Mouse (Mus musculus) ES-E14 (cell line): ENCODE data around the gene Sh3bp2. TPM values are rescaled to one million over a fixed set of nuclear protein-coding genes. Genes with fewer than 3 reads are reported as not detected.

Experiments
- DNase-seq: peaks from one replicate; pipeline ENCODE4 v3.0.0-alpha.2; 2013; ENCODE audit warnings: low read depth, low spot score
- H3K27ac ChIP-seq: 2 replicates; pipeline ENCODE4 v1.5.1; 2012; ENCODE audit warnings: low read depth, mild to moderate bottlenecking, low read length, moderate library complexity, mixed read lengths; ENCODE audit not compliant: poor library complexity, insufficient read depth, severe bottlenecking
- H3K36me3 ChIP-seq: 2 replicates; pipeline ENCODE4 v1.6.1; 2012; ENCODE audit warnings: mild to moderate bottlenecking, low read length, moderate library complexity, mixed read lengths; ENCODE audit not compliant: control insufficient read depth, poor library complexity, insufficient read depth, severe bottlenecking
- H3K4me1 ChIP-seq, 2 experiments: fragments of 150-350 bp in 1 of 2; sonication (generic) in 1 of 2; 2 replicates each; pipeline ENCODE4 v1.6.1; 2012; ENCODE audit warnings: low read length in 2 of 2, mild to moderate bottlenecking in 1 of 2, mixed read lengths in 1 of 2; ENCODE audit not compliant: control insufficient read depth in 2 of 2, insufficient read depth in 2 of 2, poor library complexity in 1 of 2
- H3K4me3 ChIP-seq, 2 experiments: fragments of 150-350 bp in 1 of 2; sonication (generic) in 1 of 2; 2 replicates each; pipeline ENCODE4 v1.5.1; 2012; ENCODE audit warnings: low read length in 2 of 2, low read depth in 1 of 2, mild to moderate bottlenecking in 1 of 2, mixed read lengths in 1 of 2; ENCODE audit not compliant: insufficient read depth in 1 of 2, poor library complexity in 1 of 2, severe bottlenecking in 1 of 2
- H3K9ac ChIP-seq: 2 replicates; pipeline ENCODE4 v1.6.1; 2012; ENCODE audit warnings: low read depth, mild to moderate bottlenecking, low read length, mixed read lengths; ENCODE audit not compliant: poor library complexity, insufficient read depth, severe bottlenecking
- H3K9me3 ChIP-seq: fragments of 150-350 bp; sonication (generic); 2 replicates; pipeline ENCODE4 v1.6.1; 2012; ENCODE audit warnings: low read depth, mild to moderate bottlenecking, low read length; ENCODE audit not compliant: control insufficient read depth, insufficient read depth
- CHD2 ChIP-seq: IDR thresholded peaks from 2 replicates; pipeline ENCODE4 v1.6.1; 2014; ENCODE audit warnings: mild to moderate bottlenecking, low read depth, low read length, inconsistent platforms
- HCFC1 ChIP-seq: IDR thresholded peaks from 2 replicates; pipeline ENCODE4 v1.6.1; 2012; ENCODE audit warnings: low read length, inconsistent platforms, borderline replicate concordance; ENCODE audit not compliant: insufficient read depth
- MAFK ChIP-seq: IDR thresholded peaks from 2 replicates; pipeline ENCODE4 v1.6.1; 2014; ENCODE audit warnings: mild to moderate bottlenecking, low read depth, low read length, inconsistent platforms; ENCODE audit not compliant: insufficient read depth
- ZC3H11A ChIP-seq: IDR thresholded peaks from 2 replicates; pipeline ENCODE4 v1.6.1; 2012; ENCODE audit warnings: low read depth, mild to moderate bottlenecking, inconsistent platforms, low read length, borderline replicate concordance
- ZNF384 ChIP-seq: IDR thresholded peaks from 2 replicates; pipeline ENCODE4 v1.6.1; 2012; ENCODE audit warnings: low read depth, low read length, inconsistent platforms
- in situ Hi-C, 2 experiments: fragments of 600-800 bp; cut with MboI; formaldehyde crosslinking; loops; one replicate each; pipeline ENCODE4 v1.15.1; 2025; ENCODE audit warnings: low sequenced_read_pairs in 2 of 2, inconsistent platforms in 1 of 2; ENCODE audit not compliant: unreplicated experiment in 2 of 2
- total RNA-seq: library from RNA; depleted of rRNA; stranded (reverse); fragments of 300-350 nt; gene quantifications from 2 replicates; pipeline ENCODE4 v1.2.3, GENCODE M21; 2012

Sh3bp2 gene
- total RNA-seq, 1 experiment: 2.4 TPM

GRCm38 (mm10) chr5:34519389-34519910, 6.2 kb upstream of the Sh3bp2 start:
- no peaks in the 10 kb centered on the region for H3K36me3 ChIP-seq
- no peak overlapping the region for H3K27ac ChIP-seq
- DNase-seq: no peak
- H3K4me3 ChIP-seq: no peak overlapping the region
- TF ChIP-seq CHD2 (no peak), HCFC1 (no peak), ZNF384 (no peak), MAFK (no peak)
- in situ Hi-C loops: loop anchor here in 1 of 2 experiments (10.0 kb wide), 1 partner anchor 125 kb away; no protein-coding TSS in a partner anchor
- no peak overlapping the region for H3K9ac ChIP-seq
- 0 out of 4 replicates have a peak, but pooled peaks cover 0 to 3% of the 10 kb centered on the region in 2 experiments for H3K4me1 ChIP-seq
- no peaks in the 10 kb centered on the region for H3K9me3 ChIP-seq

DNA sequence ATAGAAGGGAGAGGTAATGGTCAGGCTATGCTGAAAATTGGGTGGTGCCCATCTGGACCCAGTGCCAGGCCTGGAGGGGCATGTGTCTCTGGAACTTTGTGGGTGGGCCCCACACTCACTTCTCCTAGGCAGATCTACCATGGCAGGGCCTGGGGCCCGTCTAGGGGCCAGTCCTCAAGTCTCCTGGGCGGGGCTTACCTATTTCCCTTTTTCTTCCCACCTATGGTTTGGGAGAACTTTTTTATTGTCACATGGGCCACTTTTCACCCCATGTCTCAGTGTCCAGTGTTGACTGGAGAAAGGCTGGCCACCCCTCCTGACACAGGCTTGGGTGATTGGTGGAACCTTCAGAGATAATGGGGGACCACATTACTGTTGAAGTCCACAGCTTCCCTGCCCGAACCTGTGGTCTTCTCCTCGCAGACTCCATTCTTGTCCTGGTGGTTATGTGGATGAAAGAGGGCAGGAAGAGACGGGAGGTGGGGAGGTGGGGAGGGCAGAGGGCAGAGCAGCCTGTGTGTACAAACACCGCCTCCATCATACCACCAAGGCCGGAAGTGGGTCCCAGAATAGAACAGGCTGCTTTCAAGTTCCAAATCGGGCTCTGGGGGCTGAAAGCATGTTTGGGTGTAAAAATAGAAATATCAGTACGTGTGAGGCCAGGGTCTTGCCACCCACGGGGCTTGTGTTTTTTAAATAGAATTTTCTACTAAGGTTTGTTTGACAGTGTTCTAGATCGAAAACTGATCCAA, 5.0 kb upstream of the Sh3bp2 start:
- in situ Hi-C loops: no loop called here
- DNase-seq: no peak
- TF ChIP-seq ZNF384: no peak
- TF ChIP-seq CHD2: no peak
- TF ChIP-seq ZC3H11A: no peak
- TF ChIP-seq MAFK: no peak
- no peak for TF ChIP-seq HCFC1
- no peak overlapping the region for H3K27ac ChIP-seq
- H3K9me3 ChIP-seq: no peaks in the 10 kb centered on the region
- no peak overlapping the region for H3K4me3 ChIP-seq
- H3K9ac ChIP-seq: no peak overlapping the region
- H3K4me1 ChIP-seq: 0 out of 4 replicates have a peak, but pooled peaks cover 0 to 5% of the 10 kb centered on the region in 2 experiments
- no peaks in the 10 kb centered on the region for H3K36me3 ChIP-seq

GRCm38 (mm10) chr5:34521337-34521736, 4.3 kb upstream of the Sh3bp2 start:
- in situ Hi-C loops: no loop called here
- Histone ChIP-seq H3K9ac (no peak overlapping the region), H3K4me1 (0 out of 4 replicates have a peak, but pooled peaks cover 0 to 5% of the 10 kb centered on the region in 2 experiments), H3K27ac (no peak overlapping the region), H3K9me3 (no peaks in the 10 kb centered on the region), H3K36me3 (no peaks in the 10 kb centered on the region), H3K4me3 (no peak overlapping the region)
- TF ChIP-seq ZC3H11A: no peak
- TF ChIP-seq HCFC1: no peak
- DNase-seq: no peak

DNA sequence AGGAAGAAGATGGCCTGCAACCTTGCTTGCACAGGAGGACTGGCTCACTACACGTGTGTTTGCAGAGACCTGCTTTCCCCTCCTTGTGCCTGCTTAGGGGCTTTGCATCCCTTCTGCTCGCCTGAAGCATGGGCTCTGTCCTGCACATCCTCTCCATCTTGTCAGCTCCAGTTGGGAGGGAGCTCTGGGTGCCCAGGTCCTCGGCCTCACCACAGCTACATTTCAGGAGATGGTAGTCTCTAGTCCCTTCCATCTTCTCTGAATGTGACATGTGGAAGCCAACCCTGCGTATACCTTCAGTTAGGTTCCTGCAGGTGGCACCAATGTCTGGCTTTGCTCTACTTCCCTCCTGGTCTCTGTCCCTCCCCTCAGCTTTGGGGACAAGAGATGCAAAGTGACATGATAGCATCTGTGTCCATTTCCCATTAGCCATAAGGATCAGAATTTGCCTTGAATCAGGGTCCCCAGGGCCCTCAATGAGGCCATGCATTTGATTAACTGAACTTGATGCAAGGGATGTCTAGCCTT, 1.6 kb upstream of the Sh3bp2 start:
- Histone ChIP-seq H3K4me1 (0 out of 4 replicates have a peak, but pooled peaks cover 0 to 6% of the 10 kb centered on the region in 2 experiments), H3K36me3 (no peaks in the 10 kb centered on the region), H3K27ac (no peak overlapping the region), H3K9ac (no peak overlapping the region), H3K4me3 (no peak overlapping the region), H3K9me3 (no peaks in the 10 kb centered on the region)
- in situ Hi-C loops: no loop called here
- TF ChIP-seq MAFK (no peak), ZNF384 (no peak), ZC3H11A (no peak), CHD2 (no peak), HCFC1 (no peak)
- no peak for DNase-seq

- TF ChIP-seq CHD2 (no peak), HCFC1 (no peak), ZC3H11A (no peak), MAFK (no peak), ZNF384 (no peak)
- no peaks in the 10 kb centered on the region for H3K36me3 ChIP-seq
- in situ Hi-C loops: no loop called here
- DNase-seq: no peak
- H3K4me3 ChIP-seq: no peak overlapping the region
- no peak overlapping the region for H3K27ac ChIP-seq
- 0 out of 4 replicates have a peak, but pooled peaks cover 0 to 6% of the 10 kb centered on the region in 2 experiments for H3K4me1 ChIP-seq
- H3K9ac ChIP-seq: no peak overlapping the region
- H3K9me3 ChIP-seq: no peaks in the 10 kb centered on the region
Measured at GRCm38 (mm10) chr5:34524511-34524910, 1.1 kb upstream of the Sh3bp2 start.
